Mouse (Mus musculus) neural tube, embryonic 12.5 days (tissue): ENCODE measurements around the gene Prlh. TPM values are rescaled to one million over a fixed set of nuclear protein-coding genes. Genes with fewer than 3 reads are reported as not detected.
A peak's percentile ranks its signal among the peaks of the same experiment; 100 is the strongest.

Experiments used
- ATAC-seq: fragments of 200-750 bp; cut with Nextera tagmentation; 2 replicates; pipeline ENCODE4 v1.8.0; 2017; ENCODE audit warnings: low read depth, mild to moderate bottlenecking, moderate TSS enrichment, moderate library complexity; ENCODE audit not compliant: low FRiP score
- H3K27ac ChIP-seq: fragments of 300-500 bp; sonication (generic); 2 replicates; pipeline ENCODE4 v1.5.1; 2016
- H3K27me3 ChIP-seq: fragments of 300-500 bp; sonication (generic); replicated peaks from 2 replicates; pipeline ENCODE4 v1.6.1; 2016; ENCODE audit warnings: mild to moderate bottlenecking
- H3K36me3 ChIP-seq: fragments of 300-500 bp; sonication (generic); 2 replicates; pipeline ENCODE4 v1.6.1; 2016; ENCODE audit warnings: mild to moderate bottlenecking
- H3K4me1 ChIP-seq: fragments of 300-500 bp; sonication (generic); 2 replicates; pipeline ENCODE4 v1.6.1; 2016
- H3K4me2 ChIP-seq: fragments of 300-500 bp; sonication (generic); replicated peaks from 2 replicates; pipeline ENCODE4 v1.6.1; 2016; ENCODE audit warnings: mild to moderate bottlenecking
- H3K4me3 ChIP-seq: fragments of 300-500 bp; sonication (generic); 2 replicates; pipeline ENCODE4 v1.5.1; 2016
- H3K9ac ChIP-seq: fragments of 300-500 bp; sonication (generic); 2 replicates; pipeline ENCODE4 v1.6.1; 2016; ENCODE audit warnings: mild to moderate bottlenecking
- H3K9me3 ChIP-seq: fragments of 300-500 bp; sonication (generic); 2 replicates; pipeline ENCODE4 v1.6.1; 2016; ENCODE audit warnings: mild to moderate bottlenecking
- WGBS: fragments of 180-500 bp; shearing (Covaris S2); methylation state at CpG from one replicate; pipeline ENCODE4 v1.1.7; 2016; 5-methylcytosine and 5-hydroxymethylcytosine counted together
- polyA plus RNA-seq: library from polyadenylated mRNA; unstranded; fragments of >200 nt; fragmentation: Nextera tagmentation; extraction: Ambion mirVana; gene quantifications from 2 replicates; pipeline ENCODE4 v1.2.1, GENCODE M21; 2016

Prlh gene
- polyA plus RNA-seq, 1 experiment from 2014 or later = not detected

GRCm38 (mm10) chr1:90995916-90996315, 43.0 kb downstream of the Prlh start:
- Histone ChIP-seq H3K4me1 (peaks cover 22% of the 10 kb centered on the region), H3K4me2 (no peak overlapping the region), H3K9me3 (no peaks in the 10 kb centered on the region), H3K4me3 (no peak overlapping the region), H3K36me3 (no peaks in the 10 kb centered on the region), H3K27me3 (no peaks in the 10 kb centered on the region), H3K9ac (no peak overlapping the region), H3K27ac (no peak overlapping the region)
- ATAC-seq = no peak
- 81% methylated on average over 1 of the region's 1 CpGs for WGBS

GRCm38 (mm10) chr1:90997136-90997535, 44.2 kb downstream of the Prlh start:
- 76% methylated on average over 4 of the region's 4 CpGs for WGBS
- no peaks in the 10 kb centered on the region for H3K36me3 ChIP-seq

GRCm38 (mm10) chr1:90997641-90998040, 44.7 kb downstream of the Prlh start:
- no peaks in the 10 kb centered on the region for H3K27me3 ChIP-seq
- peak overlapping the region; percentile 96 for H3K4me2 ChIP-seq
- peaks cover 22% of the 10 kb centered on the region for H3K4me1 ChIP-seq
- WGBS = 92% methylated on average over 5 of the region's 5 CpGs
- no peaks in the 10 kb centered on the region for H3K9me3 ChIP-seq
- no peaks in the 10 kb centered on the region for H3K36me3 ChIP-seq
- no peak overlapping the region for H3K9ac ChIP-seq
- no peak overlapping the region for H3K27ac ChIP-seq
- no peak overlapping the region for H3K4me3 ChIP-seq
- no peak for ATAC-seq

More at GRCm38 (mm10) chr1:90997136-90997535, 44.2 kb downstream of the Prlh start:
- ATAC-seq = no peak
- Histone ChIP-seq H3K9ac (no peak overlapping the region), H3K4me3 (no peak overlapping the region), H3K27me3 (no peaks in the 10 kb centered on the region), H3K9me3 (no peaks in the 10 kb centered on the region), H3K4me1 (peaks cover 22% of the 10 kb centered on the region), H3K4me2 (no peak overlapping the region), H3K27ac (no peak overlapping the region)

- Histone ChIP-seq H3K27ac (no peak within 1 kb of the TSS), H3K9ac (peak within 1 kb of the TSS; percentile 83), H3K36me3 (no peaks in the 10 kb centered on the region), H3K4me2 (peak within 1 kb of the TSS; percentile 96), H3K9me3 (no peaks in the 10 kb centered on the region), H3K4me3 (peak within 1 kb of the TSS; percentile 70), H3K4me1 (peaks cover 22% of the 10 kb centered on the region), H3K27me3 (no peaks in the 10 kb centered on the region)
- 3% methylated on average over 59 of the region's 59 CpGs for WGBS
- peak; percentile 77 for ATAC-seq
Measured at GRCm38 (mm10) chr1:90998268-90998890, 45.5 kb downstream of the Prlh start, which contains the start of gene Lrrfip1. TSS of gene Lrrfip1 (plus strand) at chr1:90998737.

GRCm38 (mm10) chr1:90998891-90999611, 46.1 kb downstream of the Prlh start:
- WGBS = 3% methylated on average over 41 of the region's 41 CpGs
- Histone ChIP-seq H3K27me3 (no peaks in the 10 kb centered on the region), H3K27ac (no peak overlapping the region)

GRCm38 (mm10) chr1:90999911-91000601, 47.1 kb downstream of the Prlh start:
- no peak overlapping the region for H3K27ac ChIP-seq
- WGBS = 68% methylated on average over 10 of the region's 10 CpGs
- H3K4me2 ChIP-seq = peak overlapping the region; percentile 96
- 0 out of 2 replicates have a peak overlapping the region, but pooled peaks have one; percentile 7 for H3K4me3 ChIP-seq
- no peak for ATAC-seq
- no peaks in the 10 kb centered on the region for H3K36me3 ChIP-seq
- peaks cover 22% of the 10 kb centered on the region for H3K4me1 ChIP-seq
- H3K9ac ChIP-seq = no peak overlapping the region
- H3K27me3 ChIP-seq = no peaks in the 10 kb centered on the region
- H3K9me3 ChIP-seq = no peaks in the 10 kb centered on the region

More at GRCm38 (mm10) chr1:90998891-90999611, 46.1 kb downstream of the Prlh start:
- Histone ChIP-seq H3K9me3 (no peaks in the 10 kb centered on the region), H3K4me1 (peaks cover 22% of the 10 kb centered on the region), H3K9ac (peak overlapping the region; percentile 83), H3K36me3 (no peaks in the 10 kb centered on the region), H3K4me2 (peak overlapping the region; percentile 96), H3K4me3 (peak overlapping the region; percentile 70)
- ATAC-seq = peak; percentile 65

- ATAC-seq = no peak
- H3K4me1 ChIP-seq = peaks cover 22% of the 10 kb centered on the region
- H3K27ac ChIP-seq = no peak overlapping the region
- WGBS = 83% methylated on average over 3 of the region's 3 CpGs
- H3K9me3 ChIP-seq = no peaks in the 10 kb centered on the region
- no peak overlapping the region for H3K4me3 ChIP-seq
- no peaks in the 10 kb centered on the region for H3K36me3 ChIP-seq
- no peak overlapping the region for H3K9ac ChIP-seq
- H3K4me2 ChIP-seq = no peak overlapping the region
- H3K27me3 ChIP-seq = no peaks in the 10 kb centered on the region
Measured at GRCm38 (mm10) chr1:91001101-91001500, 48.2 kb downstream of the Prlh start.

GRCm38 (mm10) chr1:91001871-91002539, 49.1 kb downstream of the Prlh start:
- no peak for ATAC-seq
- H3K36me3 ChIP-seq = no peaks in the 10 kb centered on the region
- H3K4me1 ChIP-seq = peaks cover 22% of the 10 kb centered on the region
- no peaks in the 10 kb centered on the region for H3K9me3 ChIP-seq
- H3K4me3 ChIP-seq = no peak overlapping the region
- H3K9ac ChIP-seq = no peak overlapping the region
- H3K4me2 ChIP-seq = no peak overlapping the region
- H3K27ac ChIP-seq = no peak overlapping the region
- 87% methylated on average over 3 of the region's 3 CpGs for WGBS
- no peaks in the 10 kb centered on the region for H3K27me3 ChIP-seq

GRCm38 (mm10) chr1:91002641-91003040, 49.7 kb downstream of the Prlh start:
- Histone ChIP-seq H3K4me2 (no peak overlapping the region), H3K27me3 (no peaks in the 10 kb centered on the region), H3K9me3 (no peaks in the 10 kb centered on the region), H3K36me3 (no peaks in the 10 kb centered on the region), H3K4me1 (peaks cover 22% of the 10 kb centered on the region), H3K4me3 (no peak overlapping the region), H3K27ac (no peak overlapping the region), H3K9ac (no peak overlapping the region)
- 79% methylated on average over 3 of the region's 3 CpGs for WGBS
- ATAC-seq = no peak

Other genes starting within 250 kb of the Prlh start
- gene Col6a3, start 109.1 kb upstream of the Prlh start, polyA plus RNA-seq = 14.6 and 14.8 TPM in 2 replicates
- 0.15 and 0.20 TPM in 2 replicates for gene Mlph, start 38.0 kb upstream of the Prlh start, polyA plus RNA-seq
- gene Rab17, start 16.6 kb downstream of the Prlh start, polyA plus RNA-seq = not detected in 2 replicates
- 27.6 and 27.9 TPM in 2 replicates for gene Lrrfip1, start 45.6 kb downstream of the Prlh start, polyA plus RNA-seq
- 0.38 and 1.5 TPM in 2 replicates for gene Rbm44, start 192.0 kb downstream of the Prlh start, polyA plus RNA-seq
- gene Ramp1, start 226.7 kb downstream of the Prlh start, polyA plus RNA-seq = 0.31 and 0.44 TPM in 2 replicates